Mouse (Mus musculus): ENCODE measurements around the gene Retnlb.
"Not testable (repeated sequence)": the region's sequence is repeated elsewhere in the genome, so short reads cannot be mapped to it uniquely, and the experiment has no call there.

Retnlb gene

GRCm38 (mm10) chr16:48816695-48817094 lies at the start of gene Retnlb:
Gene Retnlb, plus strand, starts transcription at chr16:48816856.
- no peak for DNase-seq (ENCODE audit: low read depth)

DNA sequence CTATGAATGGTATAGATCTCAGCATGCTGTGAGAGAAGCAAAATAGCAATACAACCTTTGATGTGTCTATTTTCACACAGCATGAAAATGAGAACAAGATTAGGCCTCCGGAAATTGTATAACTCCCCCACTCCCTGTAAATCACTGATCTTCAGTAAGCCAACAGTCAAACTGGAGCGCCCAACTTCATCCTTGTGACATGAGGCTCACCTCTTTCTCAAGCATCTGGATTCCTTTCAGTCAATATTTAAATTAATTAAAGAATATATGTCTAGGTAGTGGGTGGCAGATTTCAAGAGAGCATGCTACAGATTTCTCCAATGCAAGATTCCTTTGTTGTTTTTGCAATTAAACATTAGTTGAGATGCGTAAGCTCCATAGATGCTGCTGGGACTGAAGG lies 47.5 kb upstream of the Retnlb start:
- peak; percentile 59 for DNase-seq (ENCODE audit: low read depth)

GRCm38 (mm10) chr16:48771971-48772445 lies 44.6 kb upstream of the Retnlb start, which contains the start of gene Trat1:
Gene Trat1, minus strand, starts transcription at chr16:48772021.
- peak; percentile 79 for DNase-seq (ENCODE audit: low read depth)

DNA sequence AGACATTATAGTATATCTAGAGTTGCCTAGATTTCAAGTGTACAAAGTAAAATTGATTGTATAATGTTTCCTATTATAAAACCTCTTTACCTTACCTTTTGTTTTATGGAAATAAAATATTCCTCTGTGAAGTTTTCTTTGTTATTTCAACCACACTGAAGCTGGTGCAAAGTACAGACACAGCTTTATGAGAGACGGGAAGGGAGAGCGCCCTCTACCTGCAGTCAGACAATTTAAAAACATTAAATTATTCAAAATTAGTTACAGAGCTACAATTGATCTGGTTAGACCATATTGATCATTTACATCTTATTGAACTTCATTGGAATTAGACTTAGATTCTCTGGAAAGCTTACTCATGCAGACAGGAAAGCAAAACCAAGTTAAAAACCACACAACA lies 39.4 kb upstream of the Retnlb start:
- DNase-seq (ENCODE audit: low read depth) = peak; percentile 60

GRCm38 (mm10) chr16:48786258-48786657 lies 30.4 kb upstream of the Retnlb start:
- DNase-seq (ENCODE audit: low read depth) = peak; percentile 55

DNA sequence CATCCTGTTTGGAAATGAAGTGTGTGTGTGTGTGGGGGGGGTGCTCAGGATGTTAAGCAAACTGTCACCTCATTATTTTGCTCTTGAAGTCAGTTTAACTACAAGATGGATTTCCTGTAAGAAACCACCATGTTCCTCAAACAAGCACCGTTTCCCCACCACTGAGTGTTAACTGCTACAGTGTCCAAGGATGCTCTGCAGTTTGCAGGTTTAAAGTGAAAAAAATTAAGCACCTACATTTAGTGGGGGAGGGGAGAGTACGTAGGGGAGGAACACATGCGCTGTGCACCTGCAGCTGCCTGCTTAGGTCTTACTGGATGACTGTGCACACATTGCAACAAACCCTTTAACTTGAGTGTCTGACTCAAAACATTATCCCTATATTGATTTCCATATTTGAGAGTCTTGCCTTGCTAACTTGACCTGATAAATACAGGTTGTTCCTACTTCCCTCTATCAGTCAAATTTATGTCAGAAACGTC lies 27.9 kb upstream of the Retnlb start:
- peak; percentile 68 for DNase-seq (ENCODE audit: low read depth)

DNA sequence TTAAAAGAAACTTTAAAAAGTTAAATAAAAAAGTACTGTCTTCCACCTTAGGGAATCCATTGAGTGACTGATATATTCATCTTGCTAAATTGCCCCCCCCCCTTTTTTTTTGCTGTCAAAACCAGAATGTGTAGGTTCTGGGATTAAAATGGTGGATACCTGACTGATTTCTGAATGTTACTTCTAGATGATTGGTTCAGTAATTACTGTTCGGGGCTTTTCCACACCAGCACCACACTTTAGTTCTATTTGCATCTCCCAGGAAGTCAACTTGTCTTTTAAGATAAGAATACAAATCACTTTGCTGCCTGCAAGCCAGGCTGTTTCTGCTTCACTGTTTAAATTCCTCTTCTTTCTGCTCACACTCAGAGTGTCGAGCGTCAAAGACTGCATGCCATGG lies 18.4 kb upstream of the Retnlb start:
- DNase-seq (ENCODE audit: low read depth) = peak; percentile 38

GRCm38 (mm10) chr16:48799470-48799869 lies 17.2 kb upstream of the Retnlb start:
- DNase-seq (ENCODE audit: low read depth) = no peak

DNA sequence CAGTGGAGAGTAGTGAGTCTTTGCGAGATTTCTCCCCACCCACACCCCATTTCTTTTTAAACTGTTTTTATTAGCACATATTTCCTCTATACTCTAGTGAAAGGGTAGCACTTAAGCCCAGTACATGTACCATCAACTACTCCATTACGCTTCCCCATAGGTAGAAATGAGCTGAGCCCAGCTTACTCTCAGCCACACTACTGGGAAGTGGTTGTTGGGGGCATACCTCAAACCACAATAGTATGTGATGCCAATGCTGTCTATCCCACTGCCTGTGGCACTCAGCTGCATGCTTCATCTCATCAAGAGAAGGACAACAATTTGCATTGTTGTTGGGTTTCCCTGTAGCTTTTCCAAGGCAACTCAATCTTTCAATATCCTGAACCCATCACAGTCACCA lies 15.8 kb upstream of the Retnlb start:
- no peak for DNase-seq (ENCODE audit: low read depth)

DNA sequence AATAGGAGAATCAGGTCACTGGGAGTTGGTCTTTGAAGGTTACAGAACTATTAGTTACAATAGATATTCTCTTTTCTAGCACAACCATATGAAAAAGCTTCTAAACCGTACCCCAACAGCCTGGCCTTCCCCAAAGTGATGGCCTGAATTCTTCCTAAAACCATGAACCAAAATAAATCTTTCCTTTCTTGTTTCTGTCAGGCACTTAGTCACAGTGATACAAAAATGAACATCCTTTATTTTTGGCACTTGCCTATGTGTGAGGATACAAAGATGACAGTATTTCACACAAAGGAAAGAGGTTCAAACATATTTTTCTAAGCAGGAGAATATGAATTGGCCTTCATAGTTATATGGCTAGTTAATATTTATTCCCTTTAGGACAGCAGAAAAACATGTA lies 11.2 kb upstream of the Retnlb start:
- DNase-seq (ENCODE audit: low read depth) = no peak

DNA sequence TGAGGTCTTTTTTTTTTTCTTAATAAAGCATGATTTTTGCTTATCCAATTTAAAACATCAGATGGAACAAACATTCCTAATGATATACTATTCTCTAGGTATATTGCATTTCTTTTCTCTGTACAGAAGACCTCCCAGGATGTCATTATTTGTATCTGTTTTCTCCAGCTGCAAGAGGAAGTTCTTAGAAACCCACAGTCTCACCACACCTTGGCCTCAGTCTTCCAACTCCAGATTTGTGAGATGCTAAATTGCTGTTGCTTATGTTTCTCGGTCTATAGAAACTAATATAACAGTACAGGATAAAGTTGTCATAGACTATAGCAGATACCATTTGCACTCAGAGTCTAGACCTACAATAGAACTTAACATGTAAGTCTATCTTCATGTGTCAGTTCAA lies 10.1 kb upstream of the Retnlb start:
- DNase-seq (ENCODE audit: low read depth) = no peak

- DNase-seq (ENCODE audit: low read depth) = peak; percentile 69
Measured at GRCm38 (mm10) chr16:48809374-48809773, 7.3 kb upstream of the Retnlb start.

DNA sequence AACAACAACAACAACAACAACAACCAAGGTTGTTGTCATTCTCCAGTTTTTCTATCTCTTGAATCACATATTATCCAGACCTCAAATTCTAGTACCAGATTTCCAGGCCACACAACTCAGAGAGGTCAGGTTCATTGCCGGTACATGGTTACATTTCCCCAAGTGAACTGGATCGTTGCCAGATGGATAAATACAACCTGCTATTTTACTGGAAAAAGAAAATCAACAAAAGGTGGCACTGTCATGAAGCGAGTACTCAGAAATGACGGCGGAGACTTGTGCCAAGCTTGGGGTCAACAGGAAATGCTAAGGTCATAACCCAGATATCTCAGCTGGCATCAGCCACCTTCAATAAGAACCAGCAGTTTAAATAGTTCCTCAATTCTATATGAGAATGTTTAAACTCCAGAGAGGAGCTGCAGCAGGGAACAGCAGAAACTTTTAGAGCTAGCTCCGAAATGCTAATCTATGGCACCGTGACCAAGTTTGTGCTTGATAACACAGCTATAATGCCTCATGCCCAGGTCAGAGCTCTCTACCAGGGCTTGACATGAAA lies 4.7 kb upstream of the Retnlb start:
- DNase-seq (ENCODE audit: low read depth) = no peak

DNA sequence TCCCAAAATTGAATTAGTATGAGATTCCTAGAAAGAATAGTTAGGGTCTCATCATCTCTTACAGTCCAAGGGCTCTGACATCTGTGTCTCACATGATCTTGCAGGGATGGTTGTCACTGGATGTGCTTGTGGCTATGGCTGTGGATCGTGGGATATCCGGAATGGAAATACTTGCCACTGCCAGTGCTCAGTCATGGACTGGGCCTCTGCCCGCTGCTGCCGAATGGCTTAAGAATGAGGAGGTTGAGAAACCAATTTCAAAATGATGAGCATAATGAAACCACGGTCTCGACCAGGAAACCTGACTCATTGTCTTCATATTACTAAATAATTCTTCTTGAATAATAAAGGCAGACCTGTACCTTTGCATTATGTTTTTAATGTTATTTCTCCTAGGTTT lies 1.9 kb downstream of the Retnlb start:
- no peak for DNase-seq (ENCODE audit: low read depth)

- no peak for DNase-seq (ENCODE audit: low read depth)
Measured at GRCm38 (mm10) chr16:48826474-48826873, 9.8 kb downstream of the Retnlb start.

DNA sequence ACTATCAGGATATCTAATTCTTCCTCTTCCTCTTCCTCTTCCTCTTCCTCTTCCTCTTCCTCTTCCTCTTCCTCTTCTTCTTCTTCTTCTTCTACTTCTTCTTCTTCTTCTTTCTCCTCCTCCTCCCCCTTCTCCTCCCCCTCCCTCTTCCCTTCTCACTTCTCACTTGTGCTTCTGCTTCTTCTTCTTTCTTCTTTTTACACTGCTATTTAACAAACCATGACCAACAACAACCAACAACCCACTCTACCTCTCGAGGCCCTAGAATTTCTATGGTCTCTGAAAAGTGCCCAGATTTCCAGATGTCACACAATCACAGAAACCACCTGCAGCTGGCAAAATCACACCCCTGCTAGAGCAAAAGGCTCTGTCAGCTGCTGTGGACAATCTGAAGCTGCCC lies 11.0 kb downstream of the Retnlb start:
- DNase-seq (ENCODE audit: low read depth) = no peak

DNA sequence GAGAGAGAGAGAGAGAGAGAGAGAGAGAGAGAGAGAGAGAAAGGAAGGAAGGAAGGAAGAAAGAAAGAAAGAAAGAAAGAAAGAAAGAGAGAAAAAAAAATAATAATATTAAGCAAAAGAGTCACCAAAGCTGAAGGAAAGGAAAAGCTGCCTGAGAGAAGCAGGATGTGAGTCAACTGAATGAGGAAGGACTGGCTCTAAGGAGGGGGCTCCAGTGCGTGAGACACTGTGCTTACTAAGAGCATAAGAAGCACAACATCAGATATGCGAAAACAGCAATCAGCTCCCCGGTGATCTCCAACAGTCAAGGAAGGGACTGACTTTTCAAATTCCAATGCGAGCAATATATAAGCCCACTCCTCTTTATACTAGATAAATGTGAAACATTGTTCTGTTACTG lies 12.4 kb downstream of the Retnlb start:
- no peak for DNase-seq (ENCODE audit: low read depth)

GRCm38 (mm10) chr16:48832055-48832454 lies 15.4 kb downstream of the Retnlb start:
- DNase-seq (ENCODE audit: low read depth) = no peak

DNA sequence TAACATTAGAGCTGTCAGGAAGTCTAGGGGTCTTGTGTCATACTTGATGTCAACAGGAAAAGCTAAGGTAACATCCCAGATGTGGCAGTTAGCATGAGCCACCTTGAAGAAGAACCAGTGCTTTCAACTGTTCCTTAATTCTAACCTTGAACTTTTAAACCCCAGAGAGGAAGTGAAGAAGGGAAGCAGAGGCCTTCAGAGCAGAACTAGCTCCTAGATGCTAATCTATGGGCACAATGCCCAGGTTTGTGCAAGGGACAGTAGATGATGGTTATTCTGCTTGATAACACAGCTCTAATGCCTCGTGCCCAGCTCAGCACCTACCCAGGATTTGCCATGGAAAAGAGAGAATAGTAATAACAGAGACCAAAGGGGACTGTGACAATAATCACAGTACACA lies 17.0 kb downstream of the Retnlb start:
- not testable (repeated sequence) for DNase-seq (ENCODE audit: low read depth)

GRCm38 (mm10) chr16:48842266-48842665 lies 25.6 kb downstream of the Retnlb start, which contains the start of gene Retnla:
Gene Retnla, plus strand, starts transcription at chr16:48842551.
- no peak for DNase-seq (ENCODE audit: low read depth)

DNA sequence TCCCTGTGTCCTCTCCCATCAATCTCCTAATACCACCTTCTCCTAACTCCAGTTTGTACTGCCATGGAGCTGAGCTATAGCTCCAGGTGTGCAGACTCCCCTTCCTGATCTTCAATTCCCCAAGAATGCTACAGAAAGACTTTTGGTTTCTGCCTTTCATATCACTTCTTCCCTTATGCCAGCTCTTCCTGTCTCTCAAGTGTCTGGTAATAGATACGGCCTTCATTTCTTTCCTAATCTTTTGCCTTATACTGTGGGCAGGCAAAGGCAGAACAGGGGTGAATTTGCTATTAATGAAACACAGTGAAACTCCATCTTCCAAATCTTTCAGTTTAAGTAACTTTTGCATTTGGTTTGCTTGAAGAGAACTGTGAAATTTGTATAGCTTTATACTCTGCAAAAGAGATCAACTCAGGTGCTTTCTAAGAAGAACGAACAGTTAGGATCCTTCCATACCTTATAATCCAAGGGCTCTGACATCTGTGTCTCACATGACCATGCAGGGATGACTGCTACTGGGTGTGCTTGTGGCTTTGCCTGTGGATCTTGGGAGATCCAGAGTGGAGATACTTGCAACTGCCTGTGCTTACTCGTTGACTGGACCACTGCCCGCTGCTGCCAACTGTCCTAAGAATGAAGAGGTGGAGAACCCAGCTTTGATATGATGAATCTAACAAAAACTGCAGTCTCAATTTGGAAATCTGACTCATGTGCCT lies 27.2 kb downstream of the Retnlb start:
- DNase-seq (ENCODE audit: low read depth) = no peak

DNA sequence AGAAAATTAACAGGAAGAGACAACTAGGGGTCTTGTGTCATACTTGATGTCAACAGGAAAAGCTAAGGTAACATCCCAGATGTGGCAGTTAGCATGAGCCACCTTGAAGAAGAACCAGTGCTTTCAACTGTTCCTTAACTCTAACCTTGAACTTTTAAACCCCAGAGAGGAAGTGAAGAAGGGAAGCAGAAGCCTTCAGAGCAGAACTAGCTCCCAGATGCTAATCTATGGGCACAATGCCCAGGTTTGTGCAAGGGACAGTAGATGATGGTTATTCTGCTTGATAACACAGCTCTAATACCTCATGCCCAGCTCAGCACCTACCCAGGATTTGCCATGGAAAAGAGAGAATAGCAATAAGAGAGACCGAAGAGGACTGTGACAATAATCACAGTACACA lies 48.3 kb downstream of the Retnlb start:
- not testable (repeated sequence) for DNase-seq (ENCODE audit: low read depth)

DNA sequence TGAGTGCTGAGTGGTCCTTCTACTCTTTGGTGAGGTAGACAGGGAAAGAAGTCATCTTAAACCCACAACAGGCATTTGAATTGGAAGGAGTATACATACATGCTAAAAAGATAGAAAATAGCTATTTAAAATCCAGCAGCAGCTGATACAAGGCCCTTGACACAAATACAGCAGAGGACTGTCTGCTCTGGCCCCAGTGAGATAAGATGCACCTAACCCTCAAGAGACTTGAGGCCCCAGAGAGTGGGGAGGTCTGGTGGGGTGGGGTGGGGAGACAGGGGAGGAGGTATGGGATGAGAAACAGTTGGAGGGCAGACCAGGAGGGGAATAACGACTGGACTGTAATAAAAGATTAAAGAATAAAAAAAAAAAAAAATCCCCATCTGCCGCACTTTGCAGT lies 51.0 kb downstream of the Retnlb start:
- DNase-seq (ENCODE audit: low read depth) = no peak

Measured in induced T-regulatory cell, adult 2 months (primary cell).